Mouse (Mus musculus) heart, embryonic 12.5 days (tissue): ENCODE measurements around the gene Ap1ar. TPM values are rescaled to one million over a fixed set of nuclear protein-coding genes. Genes with fewer than 3 reads are reported as not detected.
A peak's percentile ranks its signal among the peaks of the same experiment; 100 is the strongest.

Experiments
- ATAC-seq: fragments of 200-750 bp; cut with Nextera tagmentation; 2 replicates; pipeline ENCODE4 v1.8.0; 2017; ENCODE audit warnings: moderate TSS enrichment, moderate library complexity; ENCODE audit not compliant: insufficient number of reproducible peaks, low FRiP score
- H3K27ac ChIP-seq: fragments of 300-500 bp; sonication (generic); 2 replicates; pipeline ENCODE4 v1.5.1; 2016; ENCODE audit warnings: mild to moderate bottlenecking, moderate library complexity; ENCODE audit not compliant: poor library complexity, severe bottlenecking
- H3K27me3 ChIP-seq: fragments of 300-500 bp; sonication (generic); replicated peaks from 2 replicates; pipeline ENCODE4 v1.6.1; 2016; ENCODE audit warnings: mild to moderate bottlenecking, moderate library complexity
- H3K36me3 ChIP-seq: fragments of 300-500 bp; sonication (generic); 2 replicates; pipeline ENCODE4 v1.6.1; 2016; ENCODE audit warnings: mild to moderate bottlenecking, moderate library complexity
- H3K4me1 ChIP-seq: fragments of 300-500 bp; sonication (generic); replicated peaks from 2 replicates; pipeline ENCODE4 v1.6.1; 2016; ENCODE audit warnings: mild to moderate bottlenecking
- H3K4me2 ChIP-seq: fragments of 300-500 bp; sonication (generic); 2 replicates; pipeline ENCODE4 v1.6.1; 2016; ENCODE audit warnings: mild to moderate bottlenecking, moderate library complexity
- H3K4me3 ChIP-seq: fragments of 300-500 bp; sonication (generic); 2 replicates; pipeline ENCODE4 v1.5.1; 2016; ENCODE audit warnings: mild to moderate bottlenecking
- H3K9ac ChIP-seq: fragments of 300-500 bp; sonication (generic); 2 replicates; pipeline ENCODE4 v1.6.1; 2016; ENCODE audit warnings: mild to moderate bottlenecking, moderate library complexity
- H3K9me3 ChIP-seq: fragments of 300-500 bp; sonication (generic); replicated peaks from 2 replicates; pipeline ENCODE4 v1.6.1; 2016; ENCODE audit warnings: mild to moderate bottlenecking, moderate library complexity
- WGBS: fragments of 180-500 bp; shearing (Covaris S2); methylation state at CpG from one replicate; pipeline ENCODE4 v1.1.7; 2016; 5-methylcytosine and 5-hydroxymethylcytosine counted together
- polyA plus RNA-seq: library from polyadenylated mRNA; unstranded; fragments of >200 nt; fragmentation: Nextera tagmentation; extraction: Ambion mirVana; gene quantifications from 2 replicates; pipeline ENCODE4 v1.2.1, GENCODE M21; 2016

Gene Ap1ar
- polyA plus RNA-seq, 1 experiment from 2014 or later: 44.8 TPM

- H3K4me1 ChIP-seq: no peaks in the 10 kb centered on the region
- no peak overlapping the region for H3K27ac ChIP-seq
- no peak overlapping the region for H3K4me2 ChIP-seq
- no peak for ATAC-seq
- peaks cover 3% of the 10 kb centered on the region for H3K27me3 ChIP-seq
- no peaks in the 10 kb centered on the region for H3K9me3 ChIP-seq
- 75% methylated on average over 6 of the region's 6 CpGs for WGBS
- no peak overlapping the region for H3K9ac ChIP-seq
- no peak overlapping the region for H3K4me3 ChIP-seq
- no peaks in the 10 kb centered on the region for H3K36me3 ChIP-seq
Observed at GRCm38 (mm10) chr3:127782921-127783320, 54.4 kb downstream of the Ap1ar start.

- no peak for ATAC-seq
- Histone ChIP-seq H3K27ac (no peak overlapping the region), H3K27me3 (no peaks in the 10 kb centered on the region), H3K9me3 (no peaks in the 10 kb centered on the region), H3K4me3 (no peak overlapping the region), H3K36me3 (no peaks in the 10 kb centered on the region), H3K4me2 (no peak overlapping the region), H3K9ac (no peak overlapping the region), H3K4me1 (no peaks in the 10 kb centered on the region)
- WGBS: 89% methylated on average over 9 of the region's 9 CpGs
Observed at GRCm38 (mm10) chr3:127780921-127781320, 56.4 kb downstream of the Ap1ar start.

DNA sequence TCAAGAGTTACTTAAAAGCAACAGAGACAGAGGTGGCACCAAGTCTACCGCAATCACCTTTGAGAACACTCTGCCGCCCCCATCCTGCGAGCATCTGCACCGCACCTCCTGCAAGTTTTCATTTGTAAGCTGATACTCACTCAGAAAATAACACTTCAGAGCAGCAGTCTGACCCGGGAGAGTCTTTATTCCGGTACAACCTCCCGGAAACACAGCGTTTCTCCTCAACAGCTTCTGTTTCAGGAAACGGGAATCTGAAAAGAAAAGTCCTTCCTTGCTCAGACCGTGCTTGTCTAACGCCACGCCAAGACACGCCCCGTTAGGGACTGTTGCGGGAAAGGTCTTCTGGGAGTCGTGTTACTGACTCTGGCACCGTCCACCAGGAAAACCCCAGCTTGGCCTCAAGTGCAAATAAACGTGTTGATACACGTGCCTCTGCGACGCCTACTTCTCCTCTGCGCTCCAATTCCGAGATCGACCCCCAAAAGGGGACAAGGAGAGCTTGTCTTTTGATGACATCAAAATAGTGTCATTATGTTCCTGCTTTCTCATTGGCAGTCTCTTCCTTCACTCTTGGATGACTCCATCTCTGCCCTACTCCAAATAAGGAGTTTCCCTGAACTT, 57.2 kb downstream of the Ap1ar start, which contains the start of gene Alpk1:
Gene Alpk1, minus strand, starts transcription at position 507 of the 624 bp plus-strand sequence.
- ATAC-seq: peak; percentile 78
- H3K27ac ChIP-seq: 0 out of 2 replicates have a peak within 1 kb of the TSS, but pooled peaks have one; percentile 5

GRCm38 (mm10) chr3:127769146-127769545, 68.2 kb downstream of the Ap1ar start:
- Histone ChIP-seq H3K9ac (no peak overlapping the region), H3K9me3 (no peaks in the 10 kb centered on the region), H3K27ac (no peak overlapping the region), H3K4me2 (no peak overlapping the region), H3K4me3 (no peak overlapping the region), H3K4me1 (no peaks in the 10 kb centered on the region), H3K36me3 (no peaks in the 10 kb centered on the region), H3K27me3 (peaks cover 6% of the 10 kb centered on the region; the same call in 1 of the 2 replicates)
- ATAC-seq: no peak
- 85% methylated on average over 11 of the region's 11 CpGs for WGBS

More for the DNA sequence above, 57.2 kb downstream of the Ap1ar start, which contains the start of gene Alpk1:
- Histone ChIP-seq H3K9ac (peak within 1 kb of the TSS; percentile 55), H3K4me1 (no peaks in the 10 kb centered on the region), H3K36me3 (no peaks in the 10 kb centered on the region), H3K4me3 (peak within 1 kb of the TSS; percentile 51), H3K4me2 (peak within 1 kb of the TSS; percentile 74), H3K9me3 (no peaks in the 10 kb centered on the region), H3K27me3 (no peaks in the 10 kb centered on the region)
- WGBS: under 1% methylated on average over 24 of the region's 24 CpGs

GRCm38 (mm10) chr3:127765971-127766370, 71.4 kb downstream of the Ap1ar start:
- Histone ChIP-seq H3K9me3 (no peaks in the 10 kb centered on the region), H3K27me3 (peaks cover 18% of the 10 kb centered on the region), H3K4me2 (no peak overlapping the region), H3K9ac (no peak overlapping the region), H3K36me3 (no peaks in the 10 kb centered on the region), H3K4me1 (no peaks in the 10 kb centered on the region), H3K4me3 (no peak overlapping the region), H3K27ac (no peak overlapping the region)
- WGBS: 67% methylated on average over 3 of the region's 3 CpGs
- no peak for ATAC-seq

GRCm38 (mm10) chr3:127764541-127764940, 72.8 kb downstream of the Ap1ar start:
- Histone ChIP-seq H3K4me3 (no peak overlapping the region), H3K4me1 (no peaks in the 10 kb centered on the region), H3K27ac (no peak overlapping the region), H3K27me3 (peaks cover 28% of the 10 kb centered on the region), H3K9ac (no peak overlapping the region), H3K36me3 (no peaks in the 10 kb centered on the region), H3K4me2 (no peak overlapping the region), H3K9me3 (no peaks in the 10 kb centered on the region)
- no peak for ATAC-seq
- 57% methylated on average over 5 of the region's 5 CpGs for WGBS

DNA sequence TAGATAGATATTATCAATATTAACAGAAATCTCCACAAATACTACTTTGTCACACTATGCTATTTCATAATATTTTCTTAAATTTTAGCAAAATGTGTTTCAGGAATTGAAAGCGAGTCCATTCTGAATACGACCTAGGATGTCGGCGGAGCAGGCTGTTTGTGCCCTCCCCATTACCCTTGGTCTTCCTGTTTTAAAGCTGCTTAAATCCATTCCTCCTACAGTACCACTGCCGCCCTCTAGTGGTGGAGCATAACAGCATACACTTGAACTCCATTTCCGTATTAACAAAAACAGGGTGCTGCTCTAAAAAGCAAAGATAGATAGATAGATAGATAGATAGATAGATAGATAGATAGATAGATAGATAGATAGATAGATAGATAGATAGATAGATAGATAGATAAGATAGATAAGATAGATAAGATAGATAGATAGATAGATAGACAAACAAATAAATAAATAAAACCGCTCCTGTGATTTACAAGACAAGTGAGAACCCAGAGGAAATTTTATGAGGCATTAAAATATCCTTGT, 74.2 kb downstream of the Ap1ar start:
- 26% methylated on average over 7 of the region's 7 CpGs for WGBS

DNA sequence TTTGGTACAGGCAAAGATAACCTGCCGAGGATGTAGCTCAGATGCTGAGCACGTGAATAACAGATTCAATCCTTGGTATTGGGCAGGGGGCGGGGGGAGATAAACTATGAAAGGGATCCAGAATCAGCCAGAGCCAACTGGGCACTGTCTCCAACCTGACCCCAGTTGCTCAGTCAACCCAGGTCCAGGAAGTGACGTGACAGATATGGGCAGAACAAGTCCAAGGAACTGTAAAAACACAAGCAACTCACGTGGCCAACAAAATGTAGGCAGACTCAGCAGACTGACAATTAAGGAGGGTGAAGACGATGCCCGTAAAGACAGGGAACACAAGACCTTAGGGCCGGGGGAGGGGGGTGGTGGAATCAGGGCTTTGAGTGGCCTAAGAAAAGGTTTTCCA, 74.9 kb downstream of the Ap1ar start:
- Histone ChIP-seq H3K36me3 (no peaks in the 10 kb centered on the region), H3K4me2 (no peak overlapping the region), H3K4me3 (no peak overlapping the region), H3K9me3 (no peaks in the 10 kb centered on the region), H3K9ac (no peak overlapping the region), H3K27me3 (peaks cover 40% of the 10 kb centered on the region), H3K27ac (no peak overlapping the region), H3K4me1 (no peaks in the 10 kb centered on the region)
- WGBS: 59% methylated on average over 8 of the region's 8 CpGs
- ATAC-seq: no peak

More for the DNA sequence above, 74.2 kb downstream of the Ap1ar start:
- ATAC-seq: no peak
- H3K4me1 ChIP-seq: no peaks in the 10 kb centered on the region
- peaks cover 37% of the 10 kb centered on the region for H3K27me3 ChIP-seq
- H3K9ac ChIP-seq: no peak overlapping the region
- no peak overlapping the region for H3K4me2 ChIP-seq
- H3K9me3 ChIP-seq: no peaks in the 10 kb centered on the region
- H3K36me3 ChIP-seq: no peaks in the 10 kb centered on the region
- H3K4me3 ChIP-seq: no peak overlapping the region
- H3K27ac ChIP-seq: no peak overlapping the region

- Histone ChIP-seq H3K4me2 (no peak overlapping the region), H3K36me3 (no peaks in the 10 kb centered on the region), H3K27ac (no peak overlapping the region), H3K27me3 (peaks cover 62% of the 10 kb centered on the region), H3K4me3 (no peak overlapping the region), H3K4me1 (no peaks in the 10 kb centered on the region), H3K9ac (no peak overlapping the region), H3K9me3 (no peaks in the 10 kb centered on the region)
- WGBS: 20% methylated on average over 8 of the region's 8 CpGs
- no peak for ATAC-seq
Observed at GRCm38 (mm10) chr3:127759212-127759611, 78.1 kb downstream of the Ap1ar start.

DNA sequence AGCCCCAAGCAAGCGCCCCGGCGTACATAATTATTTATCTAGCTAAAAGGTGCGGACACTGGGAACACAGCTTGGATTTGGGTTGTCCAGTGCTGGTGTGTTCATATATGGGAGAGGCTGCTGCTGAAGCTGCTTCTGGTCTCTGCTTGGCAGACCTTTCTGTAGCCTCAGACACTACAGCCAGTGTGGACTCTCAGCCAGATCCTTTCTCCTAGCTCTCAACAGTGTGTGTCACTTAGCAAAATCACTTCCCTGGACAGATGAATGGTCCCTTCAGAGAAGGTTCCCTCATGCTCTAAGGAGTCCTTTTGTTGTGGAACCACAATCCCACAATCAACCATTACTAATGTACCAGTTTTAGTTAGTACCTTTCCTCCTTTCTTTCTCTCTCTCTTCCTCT, 78.5 kb downstream of the Ap1ar start:
- 79% methylated on average over 4 of the region's 4 CpGs for WGBS
- Histone ChIP-seq H3K27me3 (peaks cover 64% of the 10 kb centered on the region), H3K9ac (no peak overlapping the region), H3K9me3 (no peaks in the 10 kb centered on the region), H3K4me2 (no peak overlapping the region), H3K36me3 (no peaks in the 10 kb centered on the region), H3K27ac (no peak overlapping the region), H3K4me1 (no peaks in the 10 kb centered on the region), H3K4me3 (no peak overlapping the region)
- ATAC-seq: no peak

DNA sequence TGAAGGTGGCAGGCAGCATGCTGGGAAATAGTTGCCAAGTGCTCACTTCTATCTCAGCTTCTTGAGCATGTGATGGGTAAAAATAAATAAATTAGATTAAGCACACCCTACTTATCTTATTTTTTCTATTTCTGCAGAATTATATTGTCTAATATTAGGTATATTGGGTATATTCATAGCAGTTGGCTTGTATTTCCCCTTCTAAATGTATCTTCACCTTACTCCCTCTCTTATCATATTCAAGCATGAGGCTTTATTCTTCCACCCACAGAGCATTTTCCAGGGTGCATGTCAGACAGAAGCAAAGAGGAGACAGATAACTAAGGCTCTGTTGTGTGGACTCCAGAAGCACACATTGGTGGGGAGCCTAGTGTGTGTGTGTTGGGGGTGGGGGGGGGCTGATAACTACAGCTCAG, 79.4 kb downstream of the Ap1ar start:
- H3K4me1 ChIP-seq: no peaks in the 10 kb centered on the region
- H3K9ac ChIP-seq: no peak overlapping the region; the same call in 1 of the 2 replicates
- no peak overlapping the region for H3K27ac ChIP-seq
- H3K4me2 ChIP-seq: no peak overlapping the region
- H3K36me3 ChIP-seq: no peaks in the 10 kb centered on the region
- ATAC-seq: no peak
- H3K27me3 ChIP-seq: peaks cover 68% of the 10 kb centered on the region
- H3K4me3 ChIP-seq: no peak overlapping the region
- no peaks in the 10 kb centered on the region for H3K9me3 ChIP-seq
